Mouse (Mus musculus): Measurements from ENCODE around the gene Ces2b.
"Not testable (repeated sequence)": the region's sequence is repeated elsewhere in the genome, so short reads cannot be mapped to it uniquely, and the experiment has no call there.

GRCm38 (mm10) chr8:104886223-104886926 lies 55.0 kb downstream of the Ces2b start:
- TF ChIP-seq EP300, CTCF (IDR thresholded peaks at IDR 0.05): not testable (repeated sequence)

All from lung, postnatal 0 days (tissue).